In genomic region chr17:29050791-29051190, GRCm38 (mm10) we compare ENCODE assay signal across 10 mouse cellular contexts. TPM values are rescaled to one million over a fixed set of nuclear protein-coding genes. Genes with fewer than 3 reads are reported as not detected.
DNase-seq lines count a peak whose midpoint lies in the region; ATAC-seq lines count a peak whose summit lies in the region.
"Had no signal": no experiment of that assay in that cellular context is flagged by ENCODE, and none has a peak within 500 bp of the region (broad histone marks: within the 10 kb centered on the region; RNA-seq: fewer than 3 reads in every experiment).

No protein-coding gene starts in this region.

- no peak overlapping the region for H3K4me2 ChIP-seq in kidney, embryonic 16.5 days (replicated peaks; ENCODE audit: low read depth, low read length)
- H3K4me2 ChIP-seq in liver, embryonic 13.5 days: peak overlapping the region; percentile 10; the same call in 1 of the 2 replicates

- no peak overlapping the region for H3K27ac ChIP-seq in kidney, embryonic 16.5 days (ENCODE audit: low read length)
- peak overlapping the region; percentile 34; the same call in 1 of the 2 replicates for H3K27ac ChIP-seq in liver, embryonic 13.5 days
- H3K27ac ChIP-seq: forebrain, embryonic 10.5 days had no signal

- no peak for ATAC-seq in kidney, embryonic 16.5 days (ENCODE audit: low FRiP score, low TSS enrichment)
- ATAC-seq in liver, embryonic 13.5 days (ENCODE audit: low read depth): no peak

- no peaks in the 10 kb centered on the region for H3K27me3 ChIP-seq in kidney, embryonic 16.5 days (ENCODE audit: insufficient read depth, low read length)
- no peaks in the 10 kb centered on the region for H3K27me3 ChIP-seq in liver, embryonic 13.5 days

- H3K36me3 ChIP-seq in kidney, embryonic 16.5 days (ENCODE audit: insufficient read depth, low read length): peaks cover 21% of the 10 kb centered on the region
- peaks cover 25% of the 10 kb centered on the region for H3K36me3 ChIP-seq in liver, embryonic 13.5 days

- no peaks in the 10 kb centered on the region for H3K9me3 ChIP-seq in kidney, embryonic 16.5 days (ENCODE audit: low read length)
- H3K9me3 ChIP-seq in liver, embryonic 13.5 days (replicated peaks): no peaks in the 10 kb centered on the region
- H3K9me3 ChIP-seq: forebrain, embryonic 10.5 days had no signal

- H3K4me1 ChIP-seq in kidney, embryonic 16.5 days (ENCODE audit: insufficient read depth, low read length): peaks cover 26% of the 10 kb centered on the region
- peaks cover 30% of the 10 kb centered on the region for H3K4me1 ChIP-seq in liver, embryonic 13.5 days (replicated peaks)

- H3K4me3 ChIP-seq in kidney, embryonic 16.5 days (ENCODE audit: low read length): no peak overlapping the region
- H3K4me3 ChIP-seq in liver, embryonic 13.5 days (replicated peaks): no peak overlapping the region
- H3K4me3 ChIP-seq: forebrain, embryonic 10.5 days had no signal

- peak overlapping the region; percentile 5; the same call in 1 of the 2 replicates for H3K9ac ChIP-seq in kidney, embryonic 16.5 days (replicated peaks; ENCODE audit: low read length)
- H3K9ac ChIP-seq in liver, embryonic 13.5 days: no peak overlapping the region

- DNase-seq in cerebellum, postnatal 10 days: peak; percentile 53 to 56
- DNase-seq in cerebellum, adult 18-20 months: no peak
- DNase-seq in kidney, adult 11 months: no peak
- DNase-seq in gastrocnemius, postnatal 10 days: peak; percentile 68
- DNase-seq in liver, embryonic 13.5 days: no peak
- DNase-seq in spleen, postnatal 10 days (ENCODE audit: low spot score in 2 of 2): no peak
- DNase-seq in spleen, adult 18-20 months: no peak
- DNase-seq: adrenal gland, postnatal 36 days had no signal

- 12% methylated on average over 14 of the region's 14 CpGs for WGBS in kidney, embryonic 16.5 days
- WGBS in liver, embryonic 13.5 days (ENCODE audit: insufficient replicate concordance): 60% methylated on average over 14 of the region's 14 CpGs

RNA-seq across cellular contexts. Expression of gene Srsf3, which starts 18.4 kb away (rescaled TPM):
- 597 and 625 TPM in 2 replicates for polyA plus RNA-seq in kidney, embryonic 16.5 days (2015; fragmentation: Nextera tagmentation; extraction: Ambion mirVana)
- total RNA-seq in gastrocnemius, postnatal 10 days (2021): 10 to 100 TPM; 91.3 to 94.2 TPM
- 320 and 398 TPM in 2 replicates for polyA plus RNA-seq in liver, embryonic 13.5 days (2015; fragmentation: Nextera tagmentation; extraction: Ambion mirVana)

RNA-seq across cellular contexts. Expression of gene Cdkn1a, which starts 40.0 kb away (rescaled TPM):
- polyA plus RNA-seq in kidney, embryonic 16.5 days (2015; fragmentation: Nextera tagmentation; extraction: Ambion mirVana): 74.1 and 81.3 TPM in 2 replicates
- 10 to 100 TPM; 43.0 to 46.3 TPM for total RNA-seq in gastrocnemius, postnatal 10 days (2021)
- 8.6 and 10.1 TPM in 2 replicates for polyA plus RNA-seq in liver, embryonic 13.5 days (2015; fragmentation: Nextera tagmentation; extraction: Ambion mirVana)

RNA-seq across cellular contexts. Expression of gene Stk38, which starts 43.0 kb away (rescaled TPM):
- polyA plus RNA-seq in kidney, embryonic 16.5 days (2015; fragmentation: Nextera tagmentation; extraction: Ambion mirVana): 106 and 121 TPM in 2 replicates
- total RNA-seq in gastrocnemius, postnatal 10 days (2021): 10 to 100 TPM; 34.4 to 45.0 TPM
- polyA plus RNA-seq in liver, embryonic 13.5 days (2015; fragmentation: Nextera tagmentation; extraction: Ambion mirVana): 38.4 and 44.6 TPM in 2 replicates

Comparison
In these comparisons a context has a peak if more than half of its experiments do, and no peak if none do; other contexts are left out.
1. DNase-seq: peak in cerebellum, postnatal 10 days (2 of 2) and gastrocnemius, postnatal 10 days (single experiment); none in cerebellum, adult 18-20 months (0 of 2), kidney, adult 11 months (single experiment), liver, embryonic 13.5 days (single experiment), spleen, postnatal 10 days (0 of 2) and spleen, adult 18-20 months (0 of 2).